Mouse (Mus musculus): ENCODE measurements around the gene Ypel3. TPM values are rescaled to one million over a fixed set of nuclear protein-coding genes. Genes with fewer than 3 reads are reported as not detected.
A peak's percentile ranks its signal among the peaks of the same experiment; 100 is the strongest.
"Not testable (repeated sequence)": the region's sequence is repeated elsewhere in the genome, so short reads cannot be mapped to it uniquely, and the experiment has no call there.

Gene Ypel3
- total RNA-seq, 4 experiments from 2014 or later: 256 to 289 (median 278) TPM

DNA sequence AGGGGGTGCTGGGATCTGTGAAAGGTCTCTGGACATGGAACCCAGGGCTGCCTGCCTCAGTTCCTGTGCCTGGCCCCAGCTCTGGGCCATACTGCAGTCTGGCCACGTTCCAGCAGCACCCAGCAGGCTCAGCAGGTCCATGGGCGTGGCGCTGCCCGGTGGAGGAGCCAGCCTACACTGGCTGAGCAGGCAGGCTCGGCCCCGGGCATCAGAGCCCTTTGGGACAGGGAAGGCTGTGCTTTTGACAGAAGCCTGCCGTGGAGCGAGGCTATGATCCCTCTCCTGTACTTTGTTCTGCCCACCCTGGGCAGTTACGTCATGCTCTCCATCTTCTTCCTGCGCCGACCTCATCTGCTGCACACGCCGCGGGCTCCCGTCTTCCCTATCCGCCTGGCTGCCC, 10.6 kb upstream of the Ypel3 start, which contains the start of gene Gdpd3:
TSS of gene Gdpd3 (plus strand) at position 134 of the 400 bp plus-strand sequence.
- no peak for DNase-seq (ENCODE audit: low spot score in 2 of 2)

DNA sequence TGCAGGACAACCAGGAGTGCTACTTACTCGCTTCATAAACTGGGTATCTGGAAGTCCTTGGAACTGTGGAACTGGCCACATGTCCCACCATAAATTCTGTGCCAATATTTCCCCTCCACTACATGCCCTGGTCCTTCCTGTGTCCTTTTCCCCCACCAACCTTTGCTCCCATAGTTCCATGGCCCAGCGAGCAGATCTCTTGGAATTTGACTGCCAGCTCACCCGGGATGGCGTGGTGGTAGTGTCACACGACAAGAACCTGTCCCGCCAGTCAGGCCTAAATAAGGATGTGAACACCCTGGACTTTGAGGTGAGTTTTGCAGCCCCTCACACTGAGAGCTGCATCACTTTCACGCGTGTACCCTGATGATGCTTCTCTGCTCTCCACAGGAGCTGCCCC, 9.8 kb upstream of the Ypel3 start:
- no peak for DNase-seq (ENCODE audit: low spot score in 2 of 2)

DNA sequence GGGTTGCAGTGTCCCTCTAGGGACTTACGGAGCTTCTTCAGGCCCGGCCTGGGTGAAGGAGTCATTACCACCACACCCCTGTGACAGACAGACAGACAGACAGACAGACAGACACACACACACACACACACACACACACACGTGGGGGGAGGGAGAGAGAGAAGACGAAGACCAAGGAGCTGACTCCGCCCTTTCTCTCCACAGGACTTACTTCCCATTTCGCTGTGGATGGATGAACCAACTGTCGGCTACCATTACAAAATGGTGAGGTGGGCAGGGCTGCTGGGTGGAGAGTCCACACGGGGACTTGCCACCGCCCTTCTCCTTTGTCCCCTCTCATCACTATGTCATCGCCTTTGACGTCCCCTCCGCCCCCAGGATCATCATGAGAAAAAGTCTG, 6.0 kb upstream of the Ypel3 start:
- DNase-seq (ENCODE audit: low spot score in 2 of 2): no peak

DNA sequence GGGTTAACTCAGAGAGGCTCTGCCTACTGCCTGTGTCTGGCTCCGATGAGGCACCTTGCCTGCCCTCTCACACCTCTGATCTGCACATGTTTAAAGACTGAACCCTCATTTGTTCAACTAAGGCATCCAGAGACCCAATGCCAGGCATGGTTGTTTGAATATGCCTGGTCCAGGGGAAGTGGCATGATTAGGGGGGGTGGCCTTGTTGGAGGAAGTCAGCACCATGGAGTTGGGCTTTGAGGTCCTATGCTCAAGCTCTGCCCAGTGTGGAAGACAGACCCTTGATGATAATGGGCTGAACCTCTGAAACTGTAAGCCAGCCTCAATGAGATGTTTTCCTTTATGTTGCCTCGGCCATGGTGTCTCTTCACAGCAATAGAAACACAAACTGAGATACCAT, 3.4 kb upstream of the Ypel3 start:
- DNase-seq (ENCODE audit: low spot score in 2 of 2): no peak

DNA sequence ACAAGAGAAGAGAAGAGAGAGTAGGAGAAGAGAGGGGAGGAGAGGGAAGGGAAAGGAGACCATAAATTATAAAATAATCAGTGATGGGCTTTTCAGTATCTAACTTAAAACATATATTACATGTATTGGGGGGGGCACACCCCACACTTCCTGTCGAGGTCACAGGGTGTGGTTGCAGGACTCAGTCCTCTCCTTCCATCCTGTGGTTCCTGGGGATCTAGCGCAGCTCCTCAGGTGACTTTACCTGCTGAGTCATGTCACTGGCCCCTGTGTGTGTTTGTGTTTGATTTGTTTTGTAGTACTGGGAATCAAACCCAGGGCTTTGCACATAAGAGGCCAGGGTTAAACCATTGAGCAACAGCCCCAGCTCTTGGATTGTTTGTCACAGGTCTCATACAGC, 2.3 kb upstream of the Ypel3 start:
- no peak for DNase-seq (ENCODE audit: low spot score in 2 of 2)

DNA sequence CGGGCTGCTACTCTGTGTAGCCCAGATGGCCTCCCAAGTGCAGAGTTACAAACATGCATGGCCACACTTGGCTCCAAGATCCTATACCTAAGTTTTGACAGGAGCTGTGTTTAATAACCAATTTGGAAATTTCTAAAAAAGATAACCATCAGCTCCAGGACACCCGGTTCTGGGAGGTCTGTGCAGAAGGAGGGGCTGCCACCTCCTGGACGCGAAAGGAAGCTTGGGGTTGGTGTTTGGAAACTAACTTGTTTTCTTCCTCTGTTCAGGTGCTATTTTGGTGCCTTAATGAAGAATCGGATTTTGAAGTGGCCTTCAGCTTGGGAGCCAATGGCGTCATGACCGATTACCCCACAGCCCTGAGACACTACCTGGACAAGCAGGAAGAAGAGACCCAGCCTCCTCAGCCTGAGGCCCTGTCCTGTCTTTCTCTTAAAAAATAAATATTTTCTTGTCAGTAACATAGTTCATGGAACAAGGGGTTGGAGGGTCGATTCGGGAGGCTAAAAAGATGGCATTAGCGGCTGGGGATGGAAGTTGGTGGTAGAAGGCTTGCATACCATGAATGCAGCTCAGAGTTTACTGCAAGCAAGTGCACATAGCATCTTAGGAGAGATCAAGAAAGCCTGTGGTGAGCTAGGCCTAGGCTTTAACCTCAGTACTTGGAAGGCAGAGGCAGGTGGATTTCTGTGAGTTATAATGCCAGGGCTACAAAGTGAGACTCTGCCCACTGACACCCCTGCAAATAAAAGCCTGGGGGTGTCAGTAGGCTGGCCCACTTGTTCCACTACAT, 1.4 kb upstream of the Ypel3 start:
- DNase-seq (ENCODE audit: low spot score in 2 of 2): no peak

DNA sequence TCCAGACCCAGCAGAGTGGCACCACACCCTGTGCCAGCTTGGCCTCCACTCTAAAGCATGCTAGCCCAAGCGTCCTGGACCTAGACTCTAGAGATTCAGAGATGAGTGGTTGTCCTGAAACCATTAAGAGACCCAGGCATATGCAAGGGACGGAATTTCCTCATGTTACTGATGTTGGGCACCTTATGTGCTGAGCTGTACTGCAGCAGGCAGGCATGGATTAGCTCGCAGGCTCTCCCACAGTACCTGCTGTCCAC, 849 bp upstream of the Ypel3 start:
- DNase-seq (ENCODE audit: low spot score in 2 of 2): no peak

DNA sequence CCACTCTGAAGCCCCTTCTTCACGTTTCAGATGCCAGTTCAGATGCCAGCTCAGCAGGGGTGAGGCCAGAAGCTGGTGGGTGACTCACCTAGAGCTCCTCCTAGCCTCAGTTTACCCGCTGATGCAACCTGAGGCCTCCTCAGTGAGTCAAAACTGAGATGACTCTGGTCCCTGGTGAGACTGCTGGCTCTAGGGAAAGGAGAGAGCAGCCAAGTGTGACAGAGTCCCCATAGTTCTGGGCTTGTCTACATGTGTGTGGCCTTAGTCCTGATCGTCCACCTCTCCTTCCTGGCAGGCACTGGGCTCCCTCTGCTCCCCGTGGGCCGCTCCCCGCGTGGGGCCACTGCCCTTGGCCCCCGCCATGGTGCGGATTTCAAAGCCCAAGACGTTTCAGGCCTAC, 721 bp downstream of the Ypel3 start:
- no peak for DNase-seq (ENCODE audit: low spot score in 2 of 2)

DNA sequence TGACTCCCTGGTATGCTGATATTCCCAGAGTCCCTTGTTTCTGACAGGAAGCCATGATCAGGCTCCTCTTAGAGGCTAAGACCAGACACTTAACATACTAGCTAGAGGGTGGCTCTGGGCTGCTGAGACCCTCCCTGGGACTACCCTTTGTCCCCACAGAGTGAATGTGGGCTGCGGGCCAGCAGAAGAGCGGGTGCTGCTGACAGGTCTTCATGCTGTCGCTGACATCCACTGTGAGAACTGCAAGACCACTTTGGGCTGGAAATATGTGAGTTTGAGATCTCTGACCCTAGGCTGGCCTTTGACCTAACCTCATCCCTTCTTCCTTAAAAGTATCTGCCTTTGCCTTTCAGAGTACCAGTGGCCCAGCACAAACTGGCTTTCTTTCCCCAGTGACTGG, 1.4 kb downstream of the Ypel3 start:
- no peak for DNase-seq (ENCODE audit: low spot score in 2 of 2)

DNA sequence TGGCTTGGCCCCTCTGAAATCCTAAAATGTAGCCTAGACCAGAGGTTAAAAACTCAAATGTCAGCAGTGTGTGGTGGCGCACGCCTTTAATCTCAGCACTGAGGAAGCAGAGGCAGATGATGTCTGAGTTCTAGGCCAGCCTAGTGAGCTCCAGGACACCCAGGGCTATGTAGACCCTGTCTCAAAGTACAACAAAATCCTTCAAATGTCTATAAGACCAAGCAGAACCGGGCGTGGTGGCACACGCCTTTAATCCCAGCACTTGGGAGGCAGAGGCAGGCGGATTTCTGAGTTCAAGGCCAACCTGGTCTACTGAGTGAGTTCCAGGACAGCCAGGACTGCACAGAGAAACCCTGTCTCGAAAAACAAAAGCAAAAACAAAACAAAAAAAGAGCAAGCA, 2.3 kb downstream of the Ypel3 start:
- not testable (repeated sequence) for DNase-seq (ENCODE audit: low spot score in 2 of 2)

DNA sequence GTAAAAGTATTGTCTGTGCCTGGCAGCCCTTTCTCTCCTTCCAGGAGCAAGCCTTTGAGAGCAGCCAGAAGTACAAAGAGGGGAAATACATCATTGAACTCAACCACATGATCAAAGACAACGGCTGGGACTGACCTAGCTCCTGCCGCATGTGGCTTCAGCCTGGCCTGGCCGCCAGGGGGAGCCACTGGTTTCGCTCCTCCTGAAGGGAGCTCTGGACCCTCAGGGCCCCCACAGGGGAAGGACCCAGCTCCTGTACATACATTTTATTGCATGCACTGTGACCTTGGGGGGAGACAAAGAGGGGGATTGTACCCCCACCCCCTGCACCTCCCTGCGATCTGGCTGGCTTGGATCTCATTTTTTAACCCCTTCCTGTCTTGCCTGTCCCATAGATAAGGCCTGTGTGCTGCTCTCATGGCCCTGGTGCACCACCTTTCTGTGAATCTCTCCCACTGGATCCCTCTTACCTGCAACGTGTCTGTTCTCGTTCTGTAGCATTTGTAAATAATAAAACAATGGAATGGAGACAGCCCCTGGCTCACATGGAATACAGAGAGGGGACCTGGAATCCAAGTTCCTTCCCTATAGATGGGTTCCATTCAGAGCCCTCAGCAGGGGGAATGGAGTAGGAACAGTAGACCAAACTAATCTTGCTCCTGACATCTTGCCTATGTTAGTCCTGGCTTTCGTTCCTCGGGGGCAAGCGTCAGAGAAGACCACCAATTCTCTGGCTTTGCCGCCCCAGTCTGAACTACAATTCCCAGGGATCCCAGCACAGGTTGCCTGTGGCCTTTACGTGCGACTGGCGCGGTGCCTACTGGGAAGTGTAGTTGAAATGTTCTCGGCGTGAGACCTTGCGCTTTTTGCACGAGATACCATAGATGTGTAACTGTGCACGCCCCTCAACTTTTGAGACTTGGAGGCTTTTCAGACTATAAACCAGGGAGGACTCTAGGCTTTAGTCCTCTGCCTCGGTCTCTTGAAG, 3.5 kb downstream of the Ypel3 start:
- peak; percentile 72 to 82 for DNase-seq (ENCODE audit: low spot score in 2 of 2)

DNA sequence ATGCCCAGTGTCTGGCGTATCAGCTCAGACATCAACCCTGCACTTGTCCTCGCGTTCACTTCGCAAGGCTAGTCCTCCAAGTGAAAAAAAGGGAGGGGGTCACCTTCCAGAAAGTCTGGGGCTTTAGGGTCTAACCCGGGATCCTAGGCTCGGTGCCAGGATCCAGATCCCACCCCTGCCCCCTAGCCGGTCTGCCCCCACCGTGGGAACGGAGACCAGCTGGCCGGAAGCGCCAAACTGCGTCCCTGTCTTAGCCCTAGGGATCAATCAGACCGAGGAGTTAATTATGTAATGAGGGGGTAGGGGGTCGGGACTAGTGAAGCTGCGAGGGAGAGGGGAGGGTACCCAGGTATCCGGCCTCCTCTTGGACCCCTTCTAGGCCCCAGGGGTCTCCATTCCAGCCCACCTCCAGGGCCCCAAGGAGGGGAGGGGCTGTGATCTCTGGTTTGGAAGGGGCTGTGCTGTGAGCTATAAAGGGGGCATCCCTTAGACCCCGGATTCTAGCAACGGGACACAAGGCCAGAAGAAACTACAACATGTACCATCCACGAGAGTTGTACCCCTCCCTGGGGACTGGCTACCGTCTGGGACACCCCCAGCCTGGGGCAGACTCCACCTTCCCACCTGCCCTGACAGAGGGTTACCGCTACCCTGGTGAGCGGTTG, 4.3 kb downstream of the Ypel3 start, which contains the start of gene Tbx6:
TSS of gene Tbx6 (plus strand) at position 513 of the 665 bp plus-strand sequence.
- no peak for DNase-seq (ENCODE audit: low spot score in 2 of 2)

DNA sequence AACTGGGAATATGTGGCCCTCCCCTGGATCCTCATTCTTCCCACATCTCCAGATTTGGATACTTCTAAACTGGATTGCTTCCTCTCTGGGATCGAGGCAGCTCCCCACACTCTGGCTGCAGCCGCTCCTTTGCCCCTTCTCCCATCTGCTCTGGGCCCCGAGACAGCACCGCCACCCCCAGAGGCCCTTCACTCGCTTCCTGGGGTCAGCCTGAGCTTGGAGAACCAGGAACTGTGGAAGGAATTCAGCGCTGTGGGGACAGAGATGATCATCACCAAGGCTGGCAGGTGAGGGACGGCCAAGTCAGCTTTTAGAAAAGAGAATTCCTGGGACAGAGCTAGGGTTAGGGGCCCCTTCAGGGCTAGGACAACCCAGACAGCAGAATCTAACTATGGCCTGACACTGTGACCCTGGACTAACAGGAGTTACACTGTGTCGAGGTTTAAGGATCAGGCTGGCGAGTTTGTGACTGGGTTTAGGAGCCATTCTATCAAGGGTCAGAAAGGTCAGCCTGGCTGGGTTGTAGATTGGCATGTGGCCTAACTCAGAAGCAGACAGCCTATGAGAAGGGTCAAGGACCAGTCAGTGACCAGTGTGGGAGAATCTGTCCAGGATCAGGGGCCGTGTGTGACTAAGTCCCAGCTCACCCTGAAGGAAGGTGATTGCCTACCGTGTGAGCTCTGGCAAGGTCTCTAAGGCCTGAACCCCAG, 5.1 kb downstream of the Ypel3 start:
- no peak for DNase-seq (ENCODE audit: low spot score in 2 of 2)

DNA sequence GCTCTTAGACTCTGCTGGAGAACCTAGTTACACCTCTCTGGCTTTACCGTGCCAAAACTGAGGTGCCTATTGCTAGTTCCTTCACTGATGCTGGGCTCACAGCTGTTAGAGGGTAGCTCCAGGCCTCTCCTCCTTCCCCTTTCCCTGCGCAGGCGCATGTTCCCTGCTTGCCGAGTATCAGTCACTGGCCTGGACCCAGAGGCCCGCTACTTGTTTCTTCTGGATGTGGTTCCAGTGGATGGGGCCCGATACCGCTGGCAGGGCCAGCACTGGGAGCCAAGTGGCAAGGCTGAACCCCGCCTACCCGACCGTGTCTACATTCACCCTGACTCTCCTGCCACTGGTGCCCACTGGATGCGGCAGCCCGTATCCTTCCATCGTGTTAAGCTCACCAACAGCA, 5.9 kb downstream of the Ypel3 start:
- DNase-seq (ENCODE audit: low spot score in 2 of 2): no peak

DNA sequence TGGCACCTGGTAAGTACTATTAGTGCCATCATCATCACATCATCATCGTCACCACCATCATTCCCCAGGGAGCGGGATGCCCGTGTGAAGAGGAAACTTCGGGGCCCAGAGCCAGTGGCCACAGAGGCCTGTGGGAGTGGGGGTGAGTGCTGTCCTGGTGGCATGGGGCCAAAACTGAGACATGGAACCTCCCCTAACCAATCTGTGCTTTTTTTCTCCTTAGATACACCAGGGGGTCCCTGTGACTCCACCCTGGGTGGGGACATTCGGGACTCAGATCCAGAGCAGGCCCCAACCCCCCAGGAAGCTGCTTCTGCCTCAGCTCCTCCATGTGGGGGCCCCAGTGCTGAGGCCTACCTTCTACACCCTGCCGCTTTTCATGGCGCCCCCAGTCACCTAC, 7.7 kb downstream of the Ypel3 start:
- no peak for DNase-seq (ENCODE audit: low spot score in 2 of 2)

DNA sequence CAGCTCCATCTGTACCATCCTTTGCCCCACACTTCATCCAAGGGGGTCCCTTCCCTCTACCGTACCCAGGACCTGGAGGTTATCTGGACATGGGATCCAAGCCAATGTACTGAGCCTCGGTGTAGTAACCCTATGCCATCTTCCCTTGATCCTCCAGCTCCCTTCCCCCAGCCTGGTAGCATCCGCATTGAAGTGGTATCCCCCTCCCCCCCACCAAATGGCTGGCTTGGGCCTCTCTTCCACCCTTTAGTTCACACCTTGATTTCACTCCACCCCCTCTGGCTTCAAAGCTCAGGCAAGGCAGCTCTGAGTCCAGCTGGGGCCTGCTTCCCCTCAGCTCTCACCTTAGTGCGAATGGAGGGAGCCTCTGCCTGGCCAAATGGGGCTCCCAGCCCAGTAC, 8.3 kb downstream of the Ypel3 start:
- no peak for DNase-seq (ENCODE audit: low spot score in 2 of 2)

DNA sequence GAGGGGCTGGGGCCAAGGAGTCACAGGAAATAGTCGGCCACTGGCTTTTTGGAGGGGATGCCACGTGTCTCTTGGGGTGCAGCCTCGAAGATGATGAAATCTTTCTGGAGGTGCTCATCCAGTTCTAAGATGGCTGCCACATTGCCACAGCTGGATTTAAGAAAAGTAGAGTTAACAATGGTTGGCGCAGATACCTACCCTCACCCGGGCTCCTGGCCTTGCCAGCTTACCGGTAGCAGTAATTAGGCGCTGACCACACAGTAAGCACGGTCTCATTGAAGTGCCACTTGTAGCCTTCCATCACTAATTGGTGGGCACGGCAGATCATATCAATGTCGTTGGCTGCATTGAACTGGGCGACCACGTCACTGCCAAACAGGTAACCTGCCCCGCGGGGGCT, 9.4 kb downstream of the Ypel3 start:
- DNase-seq (ENCODE audit: low spot score in 2 of 2): no peak

DNA sequence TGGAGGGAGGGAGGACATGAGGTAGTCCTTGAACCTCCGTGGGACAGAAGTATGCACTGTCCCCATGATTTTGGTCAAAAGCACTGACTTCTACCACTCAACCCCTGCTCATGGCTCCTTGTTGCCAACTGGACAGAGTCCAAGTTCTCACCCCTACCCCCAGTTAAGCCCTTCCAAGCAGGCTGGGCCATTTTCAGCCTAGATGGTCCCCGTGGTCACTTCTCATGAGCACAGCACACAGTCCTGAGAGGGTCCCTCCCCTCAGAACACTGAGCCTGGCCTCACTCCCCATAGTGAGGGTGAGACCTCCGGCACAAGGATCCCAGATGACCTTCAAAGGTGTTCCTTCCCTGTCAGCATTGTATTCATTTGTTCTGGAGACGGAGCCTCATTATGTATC, 12.4 kb downstream of the Ypel3 start:
- no peak for DNase-seq (ENCODE audit: low spot score in 2 of 2)

DNA sequence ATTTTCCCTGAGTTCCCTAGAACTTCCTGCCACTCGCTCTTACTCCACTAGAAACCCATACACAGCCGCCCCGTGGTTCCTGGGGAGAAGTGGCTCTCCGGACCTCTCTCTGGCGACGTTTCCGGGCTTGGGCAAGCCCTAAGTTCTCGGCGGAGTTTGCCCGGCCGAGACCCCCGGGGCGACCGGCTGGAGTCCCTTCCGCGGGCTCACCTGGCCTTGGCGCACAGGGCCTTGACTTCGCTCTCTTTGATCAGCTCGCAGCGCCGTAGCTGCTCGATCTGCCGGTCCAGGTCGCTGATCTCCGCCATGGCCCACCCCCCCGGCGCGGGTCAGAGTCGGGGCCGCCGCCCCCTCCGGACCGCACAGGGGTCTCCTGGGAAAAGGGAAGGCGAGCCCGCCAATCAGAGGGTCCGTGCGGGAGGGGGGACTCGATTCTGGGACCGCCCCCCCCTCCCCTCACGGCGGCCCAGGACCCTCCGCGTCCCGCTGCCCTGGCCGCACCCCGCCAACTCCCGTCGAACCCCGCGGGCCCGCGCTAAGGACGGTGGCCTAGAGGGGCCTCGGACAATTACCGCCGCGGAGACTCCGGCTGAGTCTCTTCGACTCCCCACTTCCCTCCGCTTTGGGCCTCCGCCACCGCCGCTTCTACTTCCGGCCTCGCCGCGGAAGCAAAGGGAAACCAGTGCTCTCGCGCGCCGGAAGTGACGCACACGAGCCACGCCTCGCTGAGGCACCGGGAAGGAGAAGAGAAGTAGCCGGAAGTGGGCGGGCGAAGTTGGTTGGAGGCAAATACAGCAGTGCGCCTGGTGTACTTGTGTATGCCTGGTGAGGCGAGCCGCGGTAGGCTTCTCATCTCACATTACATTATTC, 15.3 kb downstream of the Ypel3 start, which contains the start of gene Ppp4c:
TSS of gene Ppp4c (minus strand) at position 646 of the 870 bp plus-strand sequence.
- DNase-seq (ENCODE audit: low spot score in 2 of 2): peak; percentile 87 to 95

DNA sequence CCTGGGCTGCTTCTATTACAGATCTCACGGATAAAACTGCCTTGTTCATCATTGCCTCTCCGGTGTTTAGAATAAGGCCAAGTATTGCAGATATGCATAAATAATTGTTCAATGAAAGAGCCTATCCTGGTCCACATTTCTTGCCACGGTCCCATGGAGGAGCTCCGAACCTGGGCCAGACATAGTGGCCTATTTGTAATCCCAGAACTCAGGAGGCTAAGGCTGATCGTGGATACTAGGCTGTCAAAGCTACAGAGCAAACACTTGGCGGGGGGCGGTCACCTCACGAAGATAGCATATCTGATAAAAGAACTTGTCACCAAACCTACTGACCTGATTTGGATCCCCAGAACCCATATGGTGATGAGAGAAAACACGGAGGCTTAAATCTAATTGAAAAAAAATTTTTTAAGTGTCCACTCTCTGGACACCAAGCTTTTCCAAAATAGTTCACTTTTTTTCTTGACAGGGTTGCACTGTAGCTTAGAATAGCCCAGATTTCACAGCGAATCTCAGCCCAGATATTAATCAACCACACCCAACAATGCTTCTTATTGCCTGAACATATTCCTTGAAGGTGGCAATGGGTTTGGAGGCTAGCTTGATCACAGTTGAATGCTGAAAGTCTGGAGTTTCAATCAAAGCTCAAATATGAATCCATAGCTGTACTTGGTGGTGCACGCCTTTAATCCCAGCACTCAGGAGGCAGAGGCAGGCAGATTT, 16.1 kb downstream of the Ypel3 start:
- no peak for DNase-seq (ENCODE audit: low spot score in 2 of 2)
